ENCODE assay signal across 19 mouse cellular contexts in genomic region chr8:3412816-3413215, GRCm38 (mm10). TPM values are rescaled to one million over a fixed set of nuclear protein-coding genes. Genes with fewer than 3 reads are reported as not detected.
"Had no signal": no experiment of that assay in that cellular context is flagged by ENCODE, and none has a peak within 500 bp of the region (broad histone marks: within the 10 kb centered on the region; RNA-seq: fewer than 3 reads in every experiment).

No protein-coding gene starts in this region.

- H3K27ac ChIP-seq: kidney, postnatal 0 days; limb, embryonic 13.5 days; midbrain, embryonic 10.5 days; neural tube, embryonic 15.5 days had no signal

- H3K9me3 ChIP-seq: limb, embryonic 13.5 days; midbrain, embryonic 10.5 days; neural tube, embryonic 15.5 days had no signal

- H3K4me2 ChIP-seq: limb, embryonic 13.5 days; neural tube, embryonic 15.5 days had no signal

- DNase-seq: lung, adult 2 months; lung, postnatal 10 days; lung, postnatal 4 days; midbrain, embryonic 14.5 days; right cerebral cortex, adult 18-20 months; right cerebral cortex, postnatal 25 days; thymus, postnatal 36 days had no signal

- H3K9ac ChIP-seq: limb, embryonic 13.5 days; liver, embryonic 14.5 days; neural tube, embryonic 15.5 days had no signal

- H3K4me3 ChIP-seq: limb, embryonic 13.5 days; midbrain, embryonic 10.5 days; myocyte; neural tube, embryonic 15.5 days had no signal

- H3K36me3 ChIP-seq: limb, embryonic 13.5 days; midbrain, embryonic 10.5 days; neural tube, embryonic 15.5 days had no signal

- H3K27me3 ChIP-seq: limb, embryonic 13.5 days; neural tube, embryonic 15.5 days had no signal

RNA-seq across cellular contexts. Expression of gene Tex45, which starts 57.8 kb away (rescaled TPM):
- total RNA-seq: megakaryocyte, adult 5-6 weeks had no signal
- polyA plus RNA-seq: limb, embryonic 13.5 days; midbrain, embryonic 10.5 days; myocyte; stomach, embryonic 16.5 days; thymus, postnatal 0 days had no signal

RNA-seq across cellular contexts. Expression of gene A430078G23Rik, which starts 59.6 kb away (rescaled TPM):
- total RNA-seq: layer of hippocampus, adult 18-20 months; left cerebral cortex, postnatal 36 days had no signal
- polyA plus RNA-seq: midbrain, embryonic 10.5 days; midbrain, embryonic 14.5 days; myocyte; neural tube, embryonic 11.5 days; neural tube, embryonic 15.5 days had no signal
